Mouse (Mus musculus) splenic B cell, adult 2 months (primary cell): ENCODE data around the gene Med25.
A peak's percentile ranks its signal among the peaks of the same experiment; 100 is the strongest.

Source experiments
- DNase-seq: peaks from one replicate; pipeline ENCODE4 v3.0.0-alpha.2; 2011; ENCODE audit warnings: low read depth, low spot score
- H3K27me3 ChIP-seq: 2 replicates; pipeline ENCODE4 v1.6.1; 2012; ENCODE audit warnings: mild to moderate bottlenecking, low read length, moderate library complexity, mixed read lengths; ENCODE audit not compliant: control insufficient read depth, poor library complexity, insufficient read depth, severe bottlenecking
- H3K36me3 ChIP-seq: 2 replicates; pipeline ENCODE4 v1.6.1; 2012; ENCODE audit warnings: mild to moderate bottlenecking, low read length, moderate library complexity, mixed read lengths; ENCODE audit not compliant: control insufficient read depth, poor library complexity, insufficient read depth, severe bottlenecking

The Med25 gene

GRCm38 (mm10) chr7:44892276-44892921 is at the start of gene Med25:
Med25 (minus strand) TSS chr7:44892712.
- Histone ChIP-seq H3K36me3 (0 out of 2 replicates have a peak, but pooled peaks cover 4% of the 10 kb centered on the region), H3K27me3 (no peaks in the 10 kb centered on the region)
- peak; percentile 91 for DNase-seq

DNA sequence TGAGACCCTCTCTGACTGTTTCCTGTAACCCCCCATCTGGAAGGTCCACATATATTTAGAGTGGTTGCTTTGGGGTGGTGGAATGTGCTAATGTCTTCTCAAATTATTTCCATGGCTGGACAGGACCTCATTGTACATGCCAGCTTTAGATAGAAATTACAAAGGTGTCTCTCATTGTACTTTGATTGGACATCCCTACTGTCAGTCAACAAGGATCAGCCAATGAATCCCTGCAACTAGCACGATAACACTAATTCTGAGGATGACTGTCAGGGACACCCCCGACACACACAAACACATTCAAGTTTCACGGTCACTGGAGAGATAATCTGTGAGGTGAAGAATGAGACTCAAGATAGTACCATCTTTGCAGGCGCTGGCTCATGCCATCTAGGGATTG is 46.2 kb upstream of the Med25 start:
- no peaks in the 10 kb centered on the region; the same call in 1 of the 2 replicates for H3K27me3 ChIP-seq
- H3K36me3 ChIP-seq = no peaks in the 10 kb centered on the region
- no peak for DNase-seq

GRCm38 (mm10) chr7:44929204-44930151 is 37.0 kb upstream of the Med25 start, which contains the start of gene Ap2a1:
Ap2a1 (minus strand) TSS chr7:44929496.
- Histone ChIP-seq H3K27me3 (no peaks in the 10 kb centered on the region; the same call in 1 of the 2 replicates), H3K36me3 (no peaks in the 10 kb centered on the region)
- peak; percentile 100 for DNase-seq

DNA sequence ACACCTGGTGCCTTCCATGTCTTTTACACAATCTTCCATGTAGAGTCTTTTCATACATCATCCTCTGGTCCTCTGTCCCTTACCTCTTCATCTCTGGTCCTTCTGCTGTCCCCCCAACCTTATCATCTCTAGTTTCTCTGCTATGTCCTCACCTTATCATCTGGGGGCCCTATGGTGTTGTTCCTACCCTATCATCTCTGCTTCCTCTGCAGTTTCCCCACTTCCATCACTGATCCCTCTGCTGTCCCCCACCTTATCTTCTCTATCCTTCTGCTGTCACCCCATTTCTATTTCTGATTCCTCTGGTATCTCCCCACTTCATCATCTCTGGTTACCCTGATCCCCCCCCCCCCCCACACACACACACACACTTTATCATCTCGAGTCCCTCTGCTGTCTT is 36.1 kb upstream of the Med25 start:
- DNase-seq = no peak
- no peaks in the 10 kb centered on the region for H3K27me3 ChIP-seq
- H3K36me3 ChIP-seq = no peaks in the 10 kb centered on the region

- Histone ChIP-seq H3K36me3 (no peaks in the 10 kb centered on the region), H3K27me3 (no peaks in the 10 kb centered on the region)
- peak; percentile 59 for DNase-seq
Observed at GRCm38 (mm10) chr7:44925468-44925867, 33.0 kb upstream of the Med25 start.

DNA sequence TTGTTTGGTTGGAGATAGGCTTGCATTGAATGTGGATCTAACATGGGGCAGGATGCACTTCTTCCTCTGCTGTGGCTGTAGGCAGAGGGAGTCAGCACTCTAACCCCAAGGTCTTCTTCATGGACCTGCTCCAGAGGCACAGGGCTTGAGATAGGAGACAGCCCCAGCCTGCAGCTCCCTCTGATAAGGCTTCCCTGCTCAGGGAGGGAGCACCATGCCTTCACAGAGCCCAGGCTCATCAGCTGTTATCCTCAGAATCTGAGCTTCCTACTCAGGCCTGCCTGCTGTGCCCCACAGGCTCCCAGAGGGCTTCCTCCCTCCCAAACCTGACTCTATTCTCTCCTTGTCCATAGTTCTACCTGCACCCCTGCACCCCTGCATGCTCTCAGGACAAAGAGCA is 30.0 kb upstream of the Med25 start:
- Histone ChIP-seq H3K27me3 (no peaks in the 10 kb centered on the region), H3K36me3 (no peaks in the 10 kb centered on the region)
- DNase-seq = no peak

DNA sequence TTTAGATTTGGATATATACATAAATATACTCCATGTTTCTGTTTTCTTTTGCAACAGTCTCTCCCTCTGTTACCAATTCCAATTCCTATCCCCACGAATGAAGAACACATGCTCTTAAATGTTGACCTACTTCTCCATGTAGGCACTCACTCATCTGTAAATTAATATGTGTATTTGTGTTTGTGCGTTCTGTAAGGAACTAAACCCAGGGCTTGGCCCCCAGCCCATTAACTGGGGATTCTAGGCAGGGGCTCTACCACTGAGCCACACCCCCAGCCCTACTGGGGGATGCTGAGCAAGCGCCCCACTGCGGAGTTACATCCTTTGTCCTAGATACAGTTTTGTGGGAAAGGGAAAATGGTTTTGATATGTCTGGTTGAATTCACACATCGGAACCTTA is 26.6 kb upstream of the Med25 start:
- no peak for DNase-seq
- Histone ChIP-seq H3K27me3 (no peaks in the 10 kb centered on the region), H3K36me3 (no peaks in the 10 kb centered on the region)

GRCm38 (mm10) chr7:44918219-44918618 is 25.7 kb upstream of the Med25 start:
- Histone ChIP-seq H3K36me3 (peaks cover 2% of the 10 kb centered on the region; the same call in 1 of the 2 replicates), H3K27me3 (no peaks in the 10 kb centered on the region)
- DNase-seq = no peak

DNA sequence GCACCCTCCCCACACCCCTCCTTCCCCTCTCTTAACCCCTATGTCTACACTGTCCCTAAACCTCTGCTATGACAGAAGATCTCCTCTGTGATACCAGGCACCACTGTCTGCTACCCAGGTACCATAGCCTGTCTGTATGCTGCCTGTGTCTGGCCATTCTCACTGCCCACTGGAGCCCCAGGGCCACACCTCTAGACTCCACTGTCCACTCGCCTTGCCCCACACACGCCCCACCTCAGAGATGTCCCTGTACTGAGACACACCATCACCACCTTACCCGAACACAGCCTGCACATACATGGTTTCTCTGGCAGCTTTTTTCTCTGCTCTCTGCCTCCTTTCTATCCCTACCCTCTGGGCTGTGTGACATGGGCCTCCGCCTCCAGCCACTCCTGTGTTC is 24.4 kb upstream of the Med25 start:
- peaks cover 2% of the 10 kb centered on the region; the same call in 1 of the 2 replicates for H3K36me3 ChIP-seq
- H3K27me3 ChIP-seq = no peaks in the 10 kb centered on the region
- no peak for DNase-seq

- no peak for DNase-seq
- Histone ChIP-seq H3K27me3 (no peaks in the 10 kb centered on the region), H3K36me3 (peaks cover 2% of the 10 kb centered on the region; the same call in 1 of the 2 replicates)
Observed at GRCm38 (mm10) chr7:44916191-44916590, 23.7 kb upstream of the Med25 start.

GRCm38 (mm10) chr7:44915314-44915713 is 22.8 kb upstream of the Med25 start:
- H3K27me3 ChIP-seq = no peaks in the 10 kb centered on the region
- no peak for DNase-seq
- H3K36me3 ChIP-seq = peaks cover 2% of the 10 kb centered on the region; the same call in 1 of the 2 replicates

DNA sequence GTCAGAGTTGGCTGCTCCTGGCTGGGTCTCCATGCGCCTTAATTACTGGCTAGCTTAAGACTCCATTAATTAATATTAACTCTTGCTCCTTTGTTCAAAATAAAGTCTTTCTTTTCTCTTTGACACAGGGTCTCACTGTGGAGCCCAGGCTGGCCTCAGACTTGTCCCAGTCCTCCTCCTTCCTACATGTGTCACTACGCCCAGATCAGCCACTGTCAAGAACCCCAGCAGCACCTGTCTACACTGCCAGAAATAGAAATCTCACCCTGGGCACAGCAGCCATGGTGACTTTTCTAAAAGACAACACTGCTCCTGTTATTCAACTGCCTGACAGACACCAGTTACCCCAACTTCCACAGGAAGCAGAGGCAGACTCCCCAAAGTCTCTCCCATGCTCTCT is 21.9 kb upstream of the Med25 start:
- no peaks in the 10 kb centered on the region for H3K27me3 ChIP-seq
- no peak for DNase-seq
- peaks cover 4% of the 10 kb centered on the region for H3K36me3 ChIP-seq

DNA sequence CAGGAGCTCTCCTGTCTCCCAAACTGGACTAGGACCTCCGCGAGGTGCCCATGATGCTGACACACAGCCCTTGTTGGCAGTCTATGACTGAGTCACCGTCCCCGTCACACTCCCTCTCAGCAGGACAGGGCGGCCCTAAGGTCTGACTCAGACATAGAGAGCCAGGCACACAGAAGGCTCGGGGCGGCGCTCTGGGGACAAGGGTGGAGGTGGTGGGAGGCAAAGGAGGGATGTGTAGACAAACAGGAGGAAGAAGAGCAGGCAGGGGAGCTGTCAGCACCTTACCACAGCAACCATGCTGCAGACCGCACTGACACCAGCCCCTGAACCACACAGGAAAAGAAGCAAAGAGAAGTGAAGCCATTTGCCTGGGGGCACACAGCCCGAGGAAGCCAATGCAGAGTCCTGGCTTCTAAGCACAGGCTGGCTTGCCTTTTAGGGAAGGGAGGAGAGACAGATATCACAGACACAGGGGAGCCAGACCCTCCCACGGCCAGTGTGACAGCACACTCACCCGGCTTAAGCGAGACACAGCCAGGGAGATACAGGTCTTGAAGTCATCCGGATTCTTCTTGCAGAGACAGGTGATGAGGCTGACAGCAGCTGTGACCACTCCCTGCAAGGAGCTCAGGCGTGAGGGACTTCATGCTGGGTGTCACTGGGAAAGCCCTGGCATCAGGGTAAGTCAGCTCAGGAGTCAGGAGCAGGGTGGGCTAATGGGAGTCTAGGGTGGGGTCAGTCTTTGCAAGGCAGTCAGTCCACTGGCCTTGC is 16.4 kb upstream of the Med25 start:
- H3K27me3 ChIP-seq = no peaks in the 10 kb centered on the region
- no peak for DNase-seq
- H3K36me3 ChIP-seq = peaks cover 8% of the 10 kb centered on the region

GRCm38 (mm10) chr7:44905430-44905829 is 12.9 kb upstream of the Med25 start:
- Histone ChIP-seq H3K27me3 (no peaks in the 10 kb centered on the region), H3K36me3 (peaks cover 7% of the 10 kb centered on the region)
- DNase-seq = no peak
